Mouse (Mus musculus) large intestine, adult 2 months (tissue): ENCODE data around the gene Mroh8. TPM values are rescaled to one million over a fixed set of nuclear protein-coding genes. Genes with fewer than 3 reads are reported as not detected.

ENCODE experiments used
- polyA plus RNA-seq: library from polyadenylated mRNA; depleted of rRNA; stranded (reverse); fragments of >200 nt; gene quantifications from 2 replicates; pipeline ENCODE4 v1.2.3, GENCODE M21; 2012; rRNA removed

The Mroh8 gene
- polyA plus RNA-seq, 1 experiment = 0.25 TPM

Other genes with a start within 250 kb of the Mroh8 start
- gene Soga1, start 200.3 kb downstream of the Mroh8 start, polyA plus RNA-seq = 2.1 and 3.0 TPM in 2 replicates
- 15.5 and 29.7 TPM in 2 replicates for gene Tldc2, start 192.5 kb downstream of the Mroh8 start, polyA plus RNA-seq
- gene Samhd1, start 144.3 kb downstream of the Mroh8 start, polyA plus RNA-seq = 28.3 and 47.1 TPM in 2 replicates
- gene Rbl1, start 75.0 kb downstream of the Mroh8 start, polyA plus RNA-seq = 5.0 and 9.5 TPM in 2 replicates
- gene Rpn2, start 532 bp downstream of the Mroh8 start, polyA plus RNA-seq = 322 and 331 TPM in 2 replicates
- gene Ghrh, start 68.0 kb upstream of the Mroh8 start, polyA plus RNA-seq = 0.22 TPM in 1 of 2 replicates, not detected in the other
- 64.9 and 72.3 TPM in 2 replicates for gene Manbal, start 88.0 kb upstream of the Mroh8 start, polyA plus RNA-seq
- gene Src, start 138.9 kb upstream of the Mroh8 start, polyA plus RNA-seq = 69.8 and 93.9 TPM in 2 replicates